Mouse (Mus musculus) bone marrow macrophage, adult 2 months (primary cell): ENCODE measurements around the gene Ephx1.
"Not testable (repeated sequence)": the region's sequence is repeated elsewhere in the genome, so short reads cannot be mapped to it uniquely, and the experiment has no call there.

ENCODE experiments used
- CTCF ChIP-seq: IDR thresholded peaks from 2 replicates; pipeline ENCODE4 v1.5.1; 2012; ENCODE audit warnings: low read depth, mild to moderate bottlenecking, low read length, moderate library complexity
- POLR2A ChIP-seq: IDR thresholded peaks from 2 replicates; pipeline ENCODE4 v1.6.1; 2012; ENCODE audit warnings: mild to moderate bottlenecking, low read depth, low read length, borderline replicate concordance

- not testable (repeated sequence) for TF ChIP-seq CTCF, POLR2A
These were observed 81.9 kb downstream of the Ephx1 start for GRCm38 (mm10) chr1:180938781-180939180.
